Mouse (Mus musculus): ENCODE measurements around the gene Tmem189. TPM values are rescaled to one million over a fixed set of nuclear protein-coding genes. Genes with fewer than 3 reads are reported as not detected.

Gene Tmem189
- polyA plus RNA-seq, 1 experiment = 11.7 TPM

GRCm38 (mm10) chr2:167634865-167635512 is 54.6 kb downstream of the Tmem189 start:
- H3K4me1 ChIP-seq (ENCODE audit: control insufficient read depth) = peaks cover 60% of the 10 kb centered on the region
- peaks cover 17% of the 10 kb centered on the region for H3K36me3 ChIP-seq (ENCODE audit: control insufficient read depth)
- no peaks in the 10 kb centered on the region for H3K9me3 ChIP-seq (ENCODE audit: control insufficient read depth, low read length)
- TF ChIP-seq GATA1 (IDR thresholded peaks at IDR 0.05; ENCODE audit: low read length) (no peak), TAL1 (IDR thresholded peaks at IDR 0.05; ENCODE audit: low read length) (no peak; the same call in 2 of the 3 replicates)
- H3K27me3 ChIP-seq (ENCODE audit: control insufficient read depth) = no peaks in the 10 kb centered on the region
- peak overlapping the region; percentile 90 for H3K4me3 ChIP-seq (replicated peaks)

DNA sequence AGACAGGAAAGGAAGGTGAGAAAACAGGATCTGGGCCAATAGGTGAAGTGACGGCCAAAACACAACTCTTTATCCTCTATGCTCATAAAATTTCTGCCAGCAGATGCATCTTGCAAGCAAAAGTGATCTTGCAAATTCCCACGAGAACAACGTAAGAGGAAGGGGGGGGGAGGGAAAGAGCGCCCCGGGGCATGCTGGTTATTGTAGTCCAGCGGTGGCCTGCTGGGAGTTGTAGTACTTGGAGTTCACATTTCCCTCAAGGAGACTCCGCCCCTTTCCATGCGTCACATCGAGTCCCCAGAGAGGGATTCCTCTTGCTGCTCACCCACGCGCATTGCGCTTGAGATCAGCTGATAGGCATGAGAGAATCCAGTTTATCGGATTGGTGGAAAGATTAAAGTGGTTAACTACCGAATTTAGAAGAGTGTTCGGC is 55.3 kb downstream of the Tmem189 start:
- Histone ChIP-seq H3K4me3 (replicated peaks) (peak overlapping the region; percentile 90), H3K27me3 (ENCODE audit: control insufficient read depth) (no peaks in the 10 kb centered on the region), H3K4me1 (ENCODE audit: control insufficient read depth) (peaks cover 66% of the 10 kb centered on the region), H3K36me3 (ENCODE audit: control insufficient read depth) (peaks cover 23% of the 10 kb centered on the region), H3K9me3 (ENCODE audit: control insufficient read depth, low read length) (no peaks in the 10 kb centered on the region)
- TF ChIP-seq TAL1 (IDR thresholded peaks at IDR 0.05; ENCODE audit: low read length) (no peak), GATA1 (IDR thresholded peaks at IDR 0.05; ENCODE audit: low read length) (peak; percentile 73)

GRCm38 (mm10) chr2:167633537-167633872 is 56.1 kb downstream of the Tmem189 start:
- H3K4me3 ChIP-seq (replicated peaks) = peak overlapping the region; percentile 90
- no peaks in the 10 kb centered on the region for H3K9me3 ChIP-seq (ENCODE audit: control insufficient read depth, low read length)
- H3K27me3 ChIP-seq (ENCODE audit: control insufficient read depth) = no peaks in the 10 kb centered on the region
- TF ChIP-seq GATA1 (IDR thresholded peaks at IDR 0.05; ENCODE audit: low read length) = no peak
- H3K4me1 ChIP-seq (ENCODE audit: control insufficient read depth) = peaks cover 74% of the 10 kb centered on the region
- H3K36me3 ChIP-seq (ENCODE audit: control insufficient read depth) = peaks cover 31% of the 10 kb centered on the region

- Histone ChIP-seq H3K36me3 (ENCODE audit: control insufficient read depth) (peaks cover 37% of the 10 kb centered on the region), H3K4me1 (ENCODE audit: control insufficient read depth) (peaks cover 77% of the 10 kb centered on the region), H3K9me3 (ENCODE audit: control insufficient read depth, low read length) (no peaks in the 10 kb centered on the region), H3K4me3 (replicated peaks) (peak overlapping the region; percentile 90), H3K27me3 (ENCODE audit: control insufficient read depth) (no peaks in the 10 kb centered on the region)
- no peak for TF ChIP-seq TAL1 (IDR thresholded peaks at IDR 0.05; ENCODE audit: low read length)
- TF ChIP-seq GATA1 (IDR thresholded peaks at IDR 0.05; ENCODE audit: low read length) = no peak
Observed at GRCm38 (mm10) chr2:167632731-167633536, 56.7 kb downstream of the Tmem189 start.

GRCm38 (mm10) chr2:167631591-167632448 is 57.8 kb downstream of the Tmem189 start, which contains the start of gene Ube2v1:
TSS of gene Ube2v1 (minus strand) at chr2:167632095.
- TF ChIP-seq GATA1 (IDR thresholded peaks at IDR 0.05; ENCODE audit: low read length) (no peak), TAL1 (IDR thresholded peaks at IDR 0.05; ENCODE audit: low read length) (no peak)
- Histone ChIP-seq H3K36me3 (ENCODE audit: control insufficient read depth) (peaks cover 48% of the 10 kb centered on the region), H3K27me3 (ENCODE audit: control insufficient read depth) (no peaks in the 10 kb centered on the region), H3K9me3 (ENCODE audit: control insufficient read depth, low read length) (no peaks in the 10 kb centered on the region), H3K4me3 (replicated peaks) (peak within 1 kb of the TSS; percentile 90), H3K4me1 (ENCODE audit: control insufficient read depth) (peaks cover 86% of the 10 kb centered on the region)

DNA sequence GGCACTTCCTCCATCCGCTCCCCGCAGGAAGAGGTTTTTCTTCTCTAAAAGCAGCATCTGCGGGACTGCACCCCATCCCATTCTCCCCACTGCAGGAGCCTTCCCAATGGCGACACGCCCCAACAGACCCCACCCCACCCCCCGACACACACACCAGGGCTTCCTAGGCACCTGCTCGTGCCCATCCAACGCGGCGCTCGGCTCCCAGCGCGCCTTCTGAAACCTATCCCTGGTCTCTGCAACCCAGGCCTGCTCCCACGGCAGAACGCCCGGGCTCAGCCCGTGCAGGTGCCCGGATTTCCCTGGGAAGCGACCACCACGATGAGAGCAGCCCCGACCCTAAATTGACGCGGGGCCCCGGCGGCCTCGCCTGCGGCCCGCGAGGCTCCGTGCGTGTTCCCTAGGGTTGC is 58.4 kb downstream of the Tmem189 start:
- Histone ChIP-seq H3K4me1 (ENCODE audit: control insufficient read depth) (peaks cover 86% of the 10 kb centered on the region), H3K4me3 (replicated peaks) (peak overlapping the region; percentile 90), H3K36me3 (ENCODE audit: control insufficient read depth) (peaks cover 52% of the 10 kb centered on the region), H3K27me3 (ENCODE audit: control insufficient read depth) (no peaks in the 10 kb centered on the region), H3K9me3 (ENCODE audit: control insufficient read depth, low read length) (no peaks in the 10 kb centered on the region)
- TF ChIP-seq TAL1 (IDR thresholded peaks at IDR 0.05; ENCODE audit: low read length) = no peak

DNA sequence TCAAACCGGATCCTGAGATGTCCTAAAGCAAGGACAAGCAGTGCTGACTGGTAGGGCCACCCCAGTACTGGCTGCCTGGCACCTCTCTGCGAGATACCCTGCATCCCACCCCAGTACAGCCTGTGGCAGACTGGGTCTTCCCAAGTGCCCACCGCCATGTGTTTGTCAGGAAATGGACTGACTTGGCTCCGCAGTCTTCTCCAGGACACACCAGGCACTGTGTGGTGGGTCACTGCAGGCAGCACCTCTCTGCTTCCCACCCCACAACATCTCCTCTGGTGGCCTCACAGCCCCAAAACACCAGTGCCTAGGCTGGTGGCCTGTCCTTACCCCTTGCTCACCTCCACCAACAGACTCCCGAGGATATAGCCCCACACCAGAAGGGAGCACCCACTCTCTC is 59.2 kb downstream of the Tmem189 start:
- TF ChIP-seq TAL1 (IDR thresholded peaks at IDR 0.05; ENCODE audit: low read length) = no peak
- no peak for TF ChIP-seq GATA1 (IDR thresholded peaks at IDR 0.05; ENCODE audit: low read length)
- peaks cover 60% of the 10 kb centered on the region for H3K36me3 ChIP-seq (ENCODE audit: control insufficient read depth)
- H3K9me3 ChIP-seq (ENCODE audit: control insufficient read depth, low read length) = no peaks in the 10 kb centered on the region
- peak overlapping the region; percentile 90 for H3K4me3 ChIP-seq (replicated peaks)
- H3K27me3 ChIP-seq (ENCODE audit: control insufficient read depth) = no peaks in the 10 kb centered on the region
- peaks cover 85% of the 10 kb centered on the region for H3K4me1 ChIP-seq (ENCODE audit: control insufficient read depth)

DNA sequence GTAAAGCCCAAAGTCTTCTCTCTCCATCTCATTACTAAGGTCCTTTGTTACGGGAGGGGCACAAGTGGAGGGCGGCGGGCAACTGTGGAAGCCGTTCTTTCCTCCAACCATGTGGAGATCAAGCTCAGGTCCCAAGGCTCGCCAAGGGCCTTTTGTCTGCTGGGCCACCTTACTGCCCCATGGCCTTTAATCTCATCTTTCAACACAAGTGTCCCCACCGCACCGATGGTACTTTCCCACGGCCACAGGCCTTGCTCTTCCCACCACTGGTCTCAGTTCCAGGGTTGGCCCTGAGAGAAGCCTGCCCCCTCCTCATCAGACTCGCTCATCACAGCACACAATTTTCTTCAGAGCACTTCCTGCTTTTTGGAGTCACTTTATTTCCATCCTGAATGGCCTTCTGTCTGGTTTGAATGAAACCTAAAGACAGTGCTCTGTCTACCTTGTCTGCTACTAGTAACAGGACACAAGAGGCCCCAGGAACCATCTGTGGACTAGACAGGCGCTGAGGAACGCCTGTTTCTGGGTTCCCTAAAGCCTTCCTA is 59.9 kb downstream of the Tmem189 start:
- H3K27me3 ChIP-seq (ENCODE audit: control insufficient read depth) = no peaks in the 10 kb centered on the region
- H3K4me1 ChIP-seq (ENCODE audit: control insufficient read depth) = peaks cover 86% of the 10 kb centered on the region
- no peak for TF ChIP-seq GATA1 (IDR thresholded peaks at IDR 0.05; ENCODE audit: low read length)
- TF ChIP-seq TAL1 (IDR thresholded peaks at IDR 0.05; ENCODE audit: low read length) = no peak
- peaks cover 67% of the 10 kb centered on the region for H3K36me3 ChIP-seq (ENCODE audit: control insufficient read depth)
- no peaks in the 10 kb centered on the region for H3K9me3 ChIP-seq (ENCODE audit: control insufficient read depth, low read length)
- peak overlapping the region; percentile 90 for H3K4me3 ChIP-seq (replicated peaks)
